Mouse (Mus musculus) MEL (cell line): ENCODE results near the gene C730034F03Rik. TPM values are rescaled to one million over a fixed set of nuclear protein-coding genes. Genes with fewer than 3 reads are reported as not detected.

Experiments used
- DNase-seq: peaks from one replicate; pipeline ENCODE4 v3.0.0; 2011; ENCODE audit warnings: low read depth, low spot score
- H3K27ac ChIP-seq: 2 replicates; pipeline ENCODE4 v1.5.1; 2012; ENCODE audit warnings: low read depth, mild to moderate bottlenecking, control low read depth, low read length, moderate library complexity; ENCODE audit not compliant: control insufficient read depth
- H3K27me3 ChIP-seq, 2 experiments: fragments of 150-350 bp in 1 of 2; sonication (generic) in 1 of 2; 2 replicates each; pipeline ENCODE4 v1.6.1; 2012; ENCODE audit warnings: low read length in 2 of 2, mild to moderate bottlenecking in 2 of 2, improper control_type of control experiment in 1 of 2, moderate library complexity in 1 of 2; ENCODE audit not compliant: insufficient read depth in 2 of 2, control insufficient read depth in 1 of 2
- H3K36me3 ChIP-seq, 2 experiments: 2 replicates each; pipeline ENCODE4 v1.6.1; 2012 to 2014; ENCODE audit warnings: low read length in 2 of 2, improper control_type of control experiment in 1 of 2, inconsistent platforms in 1 of 2, mild to moderate bottlenecking in 1 of 2; ENCODE audit not compliant: insufficient read depth in 2 of 2, control insufficient read depth in 1 of 2
- H3K4me1 ChIP-seq, 2 experiments: fragments of 150-350 bp in 1 of 2; sonication (generic) in 1 of 2; 2 replicates each; pipeline ENCODE4 v1.6.1; 2012; ENCODE audit warnings: low read length in 2 of 2, improper control_type of control experiment in 1 of 2, mild to moderate bottlenecking in 1 of 2; ENCODE audit not compliant: insufficient read depth in 2 of 2, control insufficient read depth in 1 of 2
- H3K4me3 ChIP-seq, 2 experiments: fragments of 150-350 bp in 1 of 2; sonication (generic) in 1 of 2; 2 replicates each; pipeline ENCODE4 v1.5.1; 2012; ENCODE audit warnings: low read depth in 2 of 2, low read length in 2 of 2, mild to moderate bottlenecking in 2 of 2, moderate library complexity in 2 of 2, control low read depth in 1 of 2, improper control_type of control experiment in 1 of 2; ENCODE audit not compliant: control insufficient read depth in 1 of 2, insufficient read depth in 1 of 2
- H3K79me2 ChIP-seq: 2 replicates; pipeline ENCODE4 v1.6.1; 2012; ENCODE audit warnings: mild to moderate bottlenecking, low read length, moderate library complexity; ENCODE audit not compliant: control insufficient read depth, poor library complexity, insufficient read depth
- H3K9ac ChIP-seq: 2 replicates; pipeline ENCODE4 v1.6.1; 2012; ENCODE audit warnings: low read depth, mild to moderate bottlenecking, control low read depth, low read length, moderate library complexity; ENCODE audit not compliant: control insufficient read depth, poor library complexity, severe bottlenecking
- H3K9me3 ChIP-seq: fragments of 150-350 bp; sonication (generic); replicated peaks from 2 replicates; pipeline ENCODE4 v1.6.1; 2012; ENCODE audit warnings: mild to moderate bottlenecking, low read length, improper control_type of control experiment, moderate library complexity; ENCODE audit not compliant: insufficient read depth
- BHLHE40 ChIP-seq: IDR thresholded peaks from 2 replicates; pipeline ENCODE4 v1.6.1; 2012; ENCODE audit warnings: low read depth, mild to moderate bottlenecking, inconsistent platforms, low read length, improper control_type of control experiment, borderline replicate concordance
- CHD1 ChIP-seq: IDR thresholded peaks from 2 replicates; pipeline ENCODE4 v1.6.1; 2012; ENCODE audit warnings: low read depth, mild to moderate bottlenecking, inconsistent platforms, low read length, improper control_type of control experiment
- CHD2 ChIP-seq: IDR thresholded peaks from 2 replicates; pipeline ENCODE4 v1.6.1; 2011; ENCODE audit warnings: low read length, improper control_type of control experiment
- CTCF ChIP-seq, 3 experiments: IDR thresholded peaks in 2 of 3; conservative IDR thresholded peaks in 1 of 3; 2 replicates each; pipeline ENCODE4 v1.5.1; 2011 to 2012; ENCODE audit warnings: low read length in 3 of 3, low read depth in 2 of 3, mild to moderate bottlenecking in 2 of 3, improper control_type of control experiment in 1 of 3, inconsistent platforms in 1 of 3, mixed read lengths in 1 of 3, moderate library complexity in 1 of 3; ENCODE audit not compliant: control insufficient read depth in 1 of 3, insufficient read depth in 1 of 3, poor library complexity in 1 of 3, severe bottlenecking in 1 of 3
- EP300 ChIP-seq, 2 experiments: IDR thresholded peaks; 2 replicates each; pipeline ENCODE4 v1.6.1; 2011; ENCODE audit warnings: improper control_type of control experiment in 2 of 2, low read length in 2 of 2, low read depth in 1 of 2, mild to moderate bottlenecking in 1 of 2
- JUND ChIP-seq: IDR thresholded peaks from 2 replicates; pipeline ENCODE4 v1.6.1; 2011; ENCODE audit warnings: low read depth, mild to moderate bottlenecking, improper control_type of control experiment, low read length
- KAT2A ChIP-seq: conservative IDR thresholded peaks from 2 replicates; pipeline ENCODE4 v1.6.1; 2012; ENCODE audit warnings: low read depth, low read length, improper control_type of control experiment, inconsistent platforms
- MAX ChIP-seq: IDR thresholded peaks from 2 replicates; pipeline ENCODE4 v1.6.1; 2011; ENCODE audit warnings: low read length, improper control_type of control experiment
- MAZ ChIP-seq: IDR thresholded peaks from 2 replicates; pipeline ENCODE4 v1.6.1; 2012; ENCODE audit warnings: low read depth, mild to moderate bottlenecking, inconsistent platforms, low read length, improper control_type of control experiment
- MEF2A ChIP-seq: IDR thresholded peaks from 2 replicates; pipeline ENCODE4 v1.6.1; 2014; ENCODE audit warnings: low read depth, mild to moderate bottlenecking, inconsistent platforms, low read length, improper control_type of control experiment; ENCODE audit not compliant: poor library complexity, insufficient replicate concordance, severe bottlenecking; ENCODE audit errors: extremely low read depth
- NELFE ChIP-seq: IDR thresholded peaks from 2 replicates; pipeline ENCODE4 v1.6.1; 2011; ENCODE audit warnings: low read depth, low read length, improper control_type of control experiment
- NRF1 ChIP-seq: IDR thresholded peaks from 2 replicates; pipeline ENCODE4 v1.6.1; 2014; ENCODE audit warnings: low read depth, mild to moderate bottlenecking, inconsistent platforms, low read length, improper control_type of control experiment, moderate library complexity; ENCODE audit not compliant: poor library complexity, insufficient read depth, severe bottlenecking
- POLR2AphosphoS2 ChIP-seq: IDR thresholded peaks from 2 replicates; pipeline ENCODE4 v1.6.1; 2011; ENCODE audit warnings: low read length, improper control_type of control experiment
- POLR2AphosphoS5 ChIP-seq: IDR thresholded peaks from 2 replicates; pipeline ENCODE4 v1.6.1; 2012; ENCODE audit warnings: low read depth, borderline replicate concordance, mild to moderate bottlenecking, inconsistent platforms, low read length, moderate library complexity, mixed read lengths
- TAL1 ChIP-seq: IDR thresholded peaks from 2 replicates; pipeline ENCODE4 v1.6.1; 2012; ENCODE audit warnings: mild to moderate bottlenecking, inconsistent platforms, low read length, moderate library complexity, mixed read lengths
- TCF12 ChIP-seq: IDR thresholded peaks from 2 replicates; pipeline ENCODE4 v1.6.1; 2014; ENCODE audit warnings: low read depth, mild to moderate bottlenecking, inconsistent platforms, low read length, improper control_type of control experiment, moderate library complexity
- UBTF ChIP-seq: IDR thresholded peaks from 2 replicates; pipeline ENCODE4 v1.6.1; 2012; ENCODE audit warnings: low read depth, mild to moderate bottlenecking, inconsistent platforms, low read length, improper control_type of control experiment, moderate library complexity, borderline replicate concordance; ENCODE audit not compliant: insufficient read depth
- USF2 ChIP-seq, 2 experiments: IDR thresholded peaks; 2 replicates each; pipeline ENCODE4 v1.6.1; 2011 to 2012; ENCODE audit warnings: improper control_type of control experiment in 2 of 2, low read length in 2 of 2, borderline replicate concordance in 1 of 2, inconsistent platforms in 1 of 2, low read depth in 1 of 2, mild to moderate bottlenecking in 1 of 2; ENCODE audit not compliant: insufficient read depth in 1 of 2
- ZMIZ1 ChIP-seq: IDR thresholded peaks from 2 replicates; pipeline ENCODE4 v1.6.1; 2012; ENCODE audit warnings: low read depth, mild to moderate bottlenecking, inconsistent platforms, low read length, improper control_type of control experiment, moderate library complexity
- ZNF384 ChIP-seq: IDR thresholded peaks from 2 replicates; pipeline ENCODE4 v1.6.1; 2012; ENCODE audit warnings: low read depth, mild to moderate bottlenecking, inconsistent platforms, low read length, improper control_type of control experiment
- polyA plus RNA-seq, 2 experiments: library from polyadenylated mRNA; stranded (reverse) in 1 of 2; unstranded in 1 of 2; fragments of >175 nt in 1 of 2; fragments of >200 nt in 1 of 2; gene quantifications; 2 replicates each; pipeline versions ENCODE4 v1.2.1 to v1.2.4; 2012; ENCODE audit warnings: low replicate concordance in 2 of 2, low read depth in 1 of 2; ENCODE audit not compliant: insufficient read length in 2 of 2, insufficient read depth in 1 of 2, missing spikeins in 1 of 2
- total RNA-seq: library from RNA; depleted of rRNA; stranded (reverse); fragments of 300-350 nt; gene quantifications from 2 replicates; pipeline ENCODE4 v1.2.3, GENCODE M21; 2012

Gene C730034F03Rik
- total and polyA plus RNA-seq, 3 experiments = 1.6 to 2.5 TPM; not detected in 1

DNA sequence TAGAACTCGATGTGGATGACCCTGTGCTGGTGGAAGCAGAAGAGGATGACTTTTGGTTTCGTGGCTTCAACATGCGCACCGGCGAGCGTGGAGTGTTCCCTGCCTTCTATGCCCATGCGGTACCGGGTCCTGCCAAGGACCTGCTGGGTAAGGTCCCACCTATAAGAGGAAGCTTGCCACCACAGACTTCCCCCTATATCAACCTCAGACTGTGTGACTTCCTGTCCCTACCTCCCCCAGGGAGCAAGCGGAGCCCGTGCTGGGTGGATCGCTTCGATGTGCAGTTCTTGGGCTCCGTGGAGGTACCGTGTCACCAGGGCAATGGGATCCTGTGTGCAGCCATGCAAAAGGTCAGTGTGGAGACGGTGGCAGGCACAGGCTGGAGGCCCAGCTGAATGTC is 29.6 kb downstream of the C730034F03Rik start:
- no peaks in the 10 kb centered on the region for H3K9me3 ChIP-seq
- no peaks in the 10 kb centered on the region for H3K36me3 ChIP-seq
- no peak for DNase-seq
- no peak overlapping the region for H3K4me3 ChIP-seq
- TF ChIP-seq POLR2AphosphoS5 (no peak), NRF1 (no peak), CHD2 (no peak), MAZ (no peak), NELFE (no peak), POLR2AphosphoS2 (no peak), USF2 (IDR thresholded peaks at IDR 0.05; ENCODE audit: borderline replicate concordance in 1 of 2, insufficient read depth in 1 of 2, low read depth in 1 of 2, low read length in 2 of 2) (no peak), TAL1 (no peak), BHLHE40 (no peak), ZMIZ1 (no peak), CTCF (IDR thresholded peaks at IDR 0.05 in 2 of 3, conservative IDR thresholded peaks at IDR 0.05 in 1 of 3; ENCODE audit: control insufficient read depth in 1 of 3, insufficient read depth in 1 of 3, low read depth in 2 of 3, low read length in 3 of 3, poor library complexity in 1 of 3, severe bottlenecking in 1 of 3) (no peak), ZNF384 (no peak), MAX (no peak), TCF12 (no peak), UBTF (no peak), JUND (no peak), KAT2A (no peak)
- TF ChIP-seq, all 39 proteins: peak for 0
- Histone ChIP-seq H3K27ac (no peak overlapping the region), H3K27me3 (peaks cover 0 to 2% of the 10 kb centered on the region in 2 experiments; a peak in 1 of 4 replicates), H3K9ac (no peak overlapping the region), H3K79me2 (no peaks in the 10 kb centered on the region), H3K4me1 (no peaks in the 10 kb centered on the region)

DNA sequence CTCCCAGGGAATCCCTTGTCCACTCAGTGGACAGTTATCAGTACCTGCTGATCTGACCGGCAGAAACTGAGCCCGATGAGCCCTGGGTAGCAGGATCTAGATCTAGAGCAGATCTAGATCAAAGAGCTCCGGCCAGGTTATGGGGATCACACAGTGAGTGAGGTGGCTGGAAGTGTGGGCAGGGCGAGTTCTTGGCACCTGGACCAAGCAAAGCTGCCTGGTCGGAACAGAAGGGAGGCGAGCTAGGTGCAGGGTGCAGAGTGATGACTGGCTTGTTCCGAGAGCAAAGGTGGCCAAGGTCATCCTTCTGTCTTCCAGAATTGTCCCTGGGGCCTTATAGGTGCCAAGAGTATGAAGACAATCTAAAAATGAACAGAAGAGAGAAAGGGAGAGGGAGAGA is 30.4 kb downstream of the C730034F03Rik start:
- TF ChIP-seq NELFE = no peak
- TF ChIP-seq MEF2A = no peak
- TF ChIP-seq EP300 (IDR thresholded peaks at IDR 0.05; ENCODE audit: low read depth in 1 of 2, low read length in 2 of 2) = no peak
- TF ChIP-seq CHD1 = no peak
- TF ChIP-seq TCF12 = no peak
- no peak for DNase-seq
- Histone ChIP-seq H3K36me3 (no peaks in the 10 kb centered on the region), H3K4me3 (no peak overlapping the region), H3K4me1 (no peaks in the 10 kb centered on the region), H3K9me3 (no peaks in the 10 kb centered on the region), H3K9ac (no peak overlapping the region), H3K27ac (no peak overlapping the region), H3K27me3 (peaks cover 0 to 2% of the 10 kb centered on the region in 2 experiments; a peak in 1 of 4 replicates), H3K79me2 (no peaks in the 10 kb centered on the region)
